Mouse (Mus musculus) left cerebral cortex, postnatal 25 days (tissue): ENCODE measurements around the gene 4933415A04Rik. TPM values are rescaled to one million over a fixed set of nuclear protein-coding genes. Genes with fewer than 3 reads are reported as not detected.
A peak's percentile ranks its signal among the peaks of the same experiment; 100 is the strongest.

ENCODE experiments used
- DNase-seq, 2 experiments: peaks; one replicate each; pipeline ENCODE4 v3.0.0; 2022; ENCODE audit warnings: low spot score in 2 of 2, mixed read lengths in 1 of 2
- intact Hi-C: fragments of 180-260 bp; cut with DNase I; formaldehyde crosslinking; loops from one replicate; pipeline ENCODE4 v1.15.1; 2025
- total RNA-seq, 2 experiments: library from RNA; stranded (reverse); gene quantifications; 2 replicates each; pipeline ENCODE4 v1.2.3; 2021

The 4933415A04Rik gene
- total RNA-seq, 2 experiments from 2014 or later, result 0.69 to 1.1 TPM

- intact Hi-C loops, result no loop called here
- DNase-seq, result no peak
Observed at GRCm38 (mm10) chr11:43569188-43569587, 17.7 kb upstream of the 4933415A04Rik start.

GRCm38 (mm10) chr11:43569595-43569994, 17.2 kb upstream of the 4933415A04Rik start:
- DNase-seq, result peak in 1 of 2 experiments; percentile 60
- intact Hi-C loops, result no loop called here

- DNase-seq, result no peak
- intact Hi-C loops, result no loop called here
Observed at GRCm38 (mm10) chr11:43575061-43575375, 11.8 kb upstream of the 4933415A04Rik start.

- intact Hi-C loops, result no loop called here
Observed at GRCm38 (mm10) chr11:43575376-43576151, 11.3 kb upstream of the 4933415A04Rik start.

GRCm38 (mm10) chr11:43577713-43578478, 8.9 kb upstream of the 4933415A04Rik start:
- intact Hi-C loops, result no loop called here
- DNase-seq, result no peak

More at GRCm38 (mm10) chr11:43575376-43576151, 11.3 kb upstream of the 4933415A04Rik start:
- no peak for DNase-seq

- intact Hi-C loops, result loop anchor here (1.0 kb wide), 1 partner anchor 91 kb away; no protein-coding TSS in a partner anchor
- DNase-seq, result peak in 1 of 2 experiments; percentile 35
Observed at GRCm38 (mm10) chr11:43585211-43586005, 1.4 kb upstream of the 4933415A04Rik start.

GRCm38 (mm10) chr11:43589530-43590072, 2.8 kb downstream of the 4933415A04Rik start:
- intact Hi-C loops, result no loop called here
- no peak for DNase-seq

GRCm38 (mm10) chr11:43601440-43601839, 14.6 kb downstream of the 4933415A04Rik start, which contains the start of gene Fabp6:
Fabp6 (minus strand) TSS chr11:43601540.
- DNase-seq, result no peak
- intact Hi-C loops, result no loop called here

GRCm38 (mm10) chr11:43604207-43604606, 17.4 kb downstream of the 4933415A04Rik start:
- intact Hi-C loops, result no loop called here

GRCm38 (mm10) chr11:43604891-43605290, 18.1 kb downstream of the 4933415A04Rik start:
- no peak for DNase-seq
- intact Hi-C loops, result no loop called here

More at GRCm38 (mm10) chr11:43604207-43604606, 17.4 kb downstream of the 4933415A04Rik start:
- DNase-seq, result no peak

- DNase-seq, result no peak
- intact Hi-C loops, result no loop called here
Observed at GRCm38 (mm10) chr11:43605859-43606258, 19.0 kb downstream of the 4933415A04Rik start.

GRCm38 (mm10) chr11:43608440-43608839, 21.6 kb downstream of the 4933415A04Rik start:
- no peak for DNase-seq
- intact Hi-C loops, result no loop called here

GRCm38 (mm10) chr11:43610006-43610661, 23.3 kb downstream of the 4933415A04Rik start:
- intact Hi-C loops, result no loop called here

GRCm38 (mm10) chr11:43610662-43611033, 23.8 kb downstream of the 4933415A04Rik start:
- intact Hi-C loops, result no loop called here

More at GRCm38 (mm10) chr11:43610006-43610661, 23.3 kb downstream of the 4933415A04Rik start:
- DNase-seq, result peak in 1 of 2 experiments; percentile 10

GRCm38 (mm10) chr11:43612834-43613488, 26.1 kb downstream of the 4933415A04Rik start:
- peak; percentile 83 to 87 for DNase-seq
- intact Hi-C loops, result loop anchor here (1.0 kb wide), 1 partner anchor 119 kb away; no protein-coding TSS in a partner anchor

More at GRCm38 (mm10) chr11:43610662-43611033, 23.8 kb downstream of the 4933415A04Rik start:
- DNase-seq, result no peak

- no peak for DNase-seq
- intact Hi-C loops, result no loop called here
Observed at GRCm38 (mm10) chr11:43617924-43618323, 31.1 kb downstream of the 4933415A04Rik start.

- intact Hi-C loops, result no loop called here
- peak in 1 of 2 experiments; percentile 33 for DNase-seq
Observed at GRCm38 (mm10) chr11:43618403-43618802, 31.6 kb downstream of the 4933415A04Rik start.

- intact Hi-C loops, result no loop called here
Observed at GRCm38 (mm10) chr11:43621769-43622168, 34.9 kb downstream of the 4933415A04Rik start.

More at GRCm38 (mm10) chr11:43621769-43622168, 34.9 kb downstream of the 4933415A04Rik start:
- DNase-seq, result no peak
